Mouse (Mus musculus) heart, postnatal 10 days (tissue): ENCODE data around the gene Guf1. TPM values are rescaled to one million over a fixed set of nuclear protein-coding genes. Genes with fewer than 3 reads are reported as not detected.

Source experiments
- DNase-seq, 2 experiments: peaks; one replicate each; pipeline ENCODE4 v3.0.0; 2021
- intact Hi-C: fragments of 180-260 bp; cut with DNase I; formaldehyde crosslinking; loops from one replicate; pipeline ENCODE4 v1.15.1; 2025
- total RNA-seq, 2 experiments: library from RNA; stranded (reverse); gene quantifications; 2 replicates each; pipeline ENCODE4 v1.2.3; 2021

The Guf1 gene
- total RNA-seq, result 10 to 100 TPM; 30.3 to 30.6 TPM

DNA sequence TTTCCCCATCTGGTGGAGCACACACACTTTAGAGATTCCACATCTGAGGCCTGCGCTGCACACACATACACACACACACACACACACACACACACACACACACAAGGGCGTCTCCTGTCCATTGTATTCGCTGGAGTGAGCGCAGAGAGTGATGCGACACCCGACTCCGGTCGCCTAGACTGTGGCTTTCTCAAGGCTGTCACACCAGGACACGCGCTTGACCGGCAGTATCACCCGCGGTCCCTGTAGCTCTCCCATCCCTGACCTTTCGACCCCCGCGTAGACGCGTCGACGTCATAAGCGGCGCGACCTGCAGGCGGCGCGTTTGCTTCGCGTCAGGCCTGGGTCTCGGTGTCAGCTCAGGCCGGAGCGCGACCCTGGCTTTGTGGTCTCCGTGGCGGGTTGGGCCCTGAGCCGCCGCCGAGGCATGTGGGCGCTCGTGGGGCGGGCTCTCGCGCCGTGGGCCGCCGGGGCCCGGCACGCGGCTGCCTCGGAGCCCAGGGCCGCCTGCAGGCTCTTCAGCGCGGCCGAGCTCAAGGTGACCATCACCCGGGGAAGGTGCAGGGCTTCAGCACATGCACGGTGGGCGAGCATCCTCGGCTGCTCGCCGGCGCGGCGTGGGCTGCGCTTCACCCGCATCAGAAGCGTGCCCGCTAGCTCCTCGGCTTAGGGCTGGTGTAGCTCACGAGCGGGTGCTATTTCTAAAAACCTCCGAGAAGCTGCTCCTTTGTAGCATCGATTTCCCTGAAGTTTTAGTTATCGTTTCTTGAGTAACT, at the start of gene Guf1:
TSS of gene Guf1 (plus strand) at position 296 of the 776 bp plus-strand sequence.
- peak; percentile 97 to 99 for DNase-seq
- intact Hi-C loops, result loop anchor here (5.0 kb wide), 1 partner anchor 35 kb away; the partner anchor contains the start of gene Gnpda2

- DNase-seq, result no peak
- intact Hi-C loops, result no loop called here
Observed at GRCm38 (mm10) chr5:69507045-69507444, 49.7 kb upstream of the Guf1 start.

DNA sequence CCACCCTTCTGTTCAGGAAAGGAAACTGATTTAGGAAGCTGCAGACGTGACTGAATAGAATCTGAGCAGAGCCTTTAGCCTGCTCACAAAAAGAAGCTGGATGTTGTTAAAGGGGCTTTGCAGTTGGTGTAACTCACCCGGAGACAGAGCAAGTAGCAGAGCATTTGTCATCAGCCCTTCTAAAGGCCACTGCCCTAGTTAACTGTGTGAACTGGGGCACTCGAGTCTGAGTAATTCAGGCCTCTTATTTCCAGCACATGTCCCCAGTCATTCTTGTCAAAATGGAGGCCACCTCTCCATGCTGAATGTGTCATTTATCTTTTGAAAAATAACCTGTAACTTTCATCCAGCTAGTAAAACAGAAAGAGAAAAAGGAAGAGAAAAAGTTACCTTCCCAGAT, 45.1 kb upstream of the Guf1 start:
- DNase-seq, result no peak
- intact Hi-C loops, result no loop called here

DNA sequence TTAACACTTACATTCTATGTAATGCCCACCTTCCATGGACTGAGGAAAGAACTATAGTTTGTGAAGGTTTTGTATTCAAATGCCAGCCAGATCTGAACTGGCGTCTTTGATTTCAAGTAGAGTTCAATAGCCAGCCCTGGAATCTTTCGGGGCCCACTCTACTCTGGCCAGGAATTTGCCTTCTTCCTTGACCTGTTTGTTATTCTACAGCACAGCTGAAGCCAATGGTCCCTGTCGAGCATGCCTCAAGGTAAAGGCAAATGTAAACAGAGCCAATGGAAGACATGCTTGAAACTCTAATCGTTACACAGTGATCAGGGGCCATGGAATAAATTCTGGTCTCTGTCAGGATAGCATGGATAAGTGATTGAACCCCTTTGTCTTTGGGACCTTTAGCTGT, 44.5 kb upstream of the Guf1 start:
- intact Hi-C loops, result no loop called here
- no peak for DNase-seq

DNA sequence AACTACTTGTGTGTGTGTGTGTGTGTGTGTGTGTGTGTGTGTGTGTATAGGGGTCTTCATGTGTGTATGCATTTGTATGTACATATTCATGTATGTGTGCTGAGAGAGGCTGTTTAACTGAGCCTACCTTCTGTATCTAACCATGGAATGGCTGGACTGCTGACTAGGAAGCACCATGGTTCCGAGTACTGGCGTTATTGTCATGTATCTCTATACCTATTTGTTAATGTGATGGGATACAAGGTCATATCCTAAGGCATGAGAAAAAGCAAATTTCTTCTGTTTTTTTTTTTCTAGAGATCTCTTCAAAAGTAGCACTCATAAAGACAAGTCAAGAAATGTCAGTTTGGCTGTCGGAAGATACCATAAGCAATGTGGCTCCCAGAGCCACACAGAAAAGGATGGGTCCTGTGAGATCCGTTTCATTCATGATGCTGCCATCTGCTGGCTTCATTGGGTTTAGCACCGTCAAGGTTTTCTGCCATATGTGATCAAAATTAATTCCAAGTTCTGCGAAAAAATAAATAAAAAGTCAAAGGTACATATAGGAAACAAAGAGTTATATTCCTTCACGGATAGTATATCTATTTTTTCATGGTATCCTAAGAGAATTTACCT, 36.0 kb upstream of the Guf1 start:
- intact Hi-C loops, result loop anchor here (2.0 to 10.0 kb wide), 3 partner anchors 178 to 1396 kb away; partner anchors contain the start of gene Kctd8
- DNase-seq, result peak in 1 of 2 experiments; percentile 60

DNA sequence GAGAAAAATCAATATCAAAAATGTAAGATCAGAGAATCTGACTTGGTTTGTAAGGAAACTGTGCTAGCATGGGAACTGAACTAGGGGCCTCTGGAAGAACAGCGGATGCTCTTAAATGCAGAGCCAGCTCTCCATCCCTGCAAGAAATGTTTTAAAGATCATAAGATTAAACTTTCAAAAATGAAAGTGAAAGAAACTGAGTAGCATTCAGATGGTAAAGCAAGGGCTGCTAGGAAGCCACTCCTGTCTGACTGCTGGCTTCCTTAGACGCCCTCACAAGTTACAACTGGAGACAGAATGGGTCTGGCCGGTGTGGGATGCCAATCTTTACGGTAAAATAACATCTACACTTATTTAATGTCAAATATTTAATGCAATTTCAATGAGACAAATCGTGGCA, 34.7 kb upstream of the Guf1 start:
- DNase-seq, result no peak
- intact Hi-C loops, result loop anchor here (5.0 to 10.0 kb wide), 2 partner anchors 180 to 1397 kb away; partner anchors contain the start of gene Kctd8

DNA sequence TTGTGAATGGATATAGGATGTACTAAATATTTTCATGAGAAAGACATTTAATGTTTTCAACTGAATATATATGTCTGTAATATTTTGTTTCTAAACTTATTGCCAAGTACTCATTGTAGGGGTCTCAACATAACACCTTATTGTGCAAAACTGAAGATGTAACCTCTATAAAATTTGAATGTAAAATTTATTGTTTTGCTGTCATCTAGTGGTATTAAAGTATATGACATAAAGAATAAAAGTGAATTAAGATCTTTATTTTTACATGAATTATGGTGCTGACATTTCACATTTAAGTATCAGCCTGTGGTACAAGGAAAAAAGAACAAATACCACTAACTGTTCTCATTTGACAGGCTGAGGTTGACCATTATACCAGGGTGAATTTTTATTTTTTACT, 32.8 kb upstream of the Guf1 start:
- intact Hi-C loops, result loop anchor here (5.0 to 10.0 kb wide), 2 partner anchors 182 to 1399 kb away; partner anchors contain the start of gene Kctd8
- no peak for DNase-seq

DNA sequence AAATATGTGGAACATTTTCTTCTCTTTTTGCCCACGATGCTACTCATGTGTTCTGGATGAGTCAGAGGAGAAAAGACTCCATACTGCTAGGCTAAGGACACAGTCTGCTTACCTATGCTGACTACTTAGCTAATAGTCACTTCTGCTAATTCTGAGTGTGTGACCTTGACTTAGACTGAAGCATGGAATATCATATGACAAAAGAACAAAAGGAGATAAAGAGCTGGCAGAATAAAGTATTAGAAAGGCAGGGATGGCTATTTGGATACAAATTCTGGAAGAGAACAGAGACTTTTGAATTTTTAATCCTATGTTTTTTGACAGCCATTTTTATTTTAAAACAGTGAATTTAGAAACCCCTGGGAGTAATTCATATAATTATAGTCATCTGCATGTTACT, 15.0 kb upstream of the Guf1 start:
- no peak for DNase-seq
- intact Hi-C loops, result no loop called here

GRCm38 (mm10) chr5:69542489-69542888, 14.2 kb upstream of the Guf1 start, which contains the start of gene Yipf7:
TSS of gene Yipf7 (minus strand) at chr5:69542648.
- DNase-seq, result peak; percentile 49 to 63
- intact Hi-C loops, result no loop called here

DNA sequence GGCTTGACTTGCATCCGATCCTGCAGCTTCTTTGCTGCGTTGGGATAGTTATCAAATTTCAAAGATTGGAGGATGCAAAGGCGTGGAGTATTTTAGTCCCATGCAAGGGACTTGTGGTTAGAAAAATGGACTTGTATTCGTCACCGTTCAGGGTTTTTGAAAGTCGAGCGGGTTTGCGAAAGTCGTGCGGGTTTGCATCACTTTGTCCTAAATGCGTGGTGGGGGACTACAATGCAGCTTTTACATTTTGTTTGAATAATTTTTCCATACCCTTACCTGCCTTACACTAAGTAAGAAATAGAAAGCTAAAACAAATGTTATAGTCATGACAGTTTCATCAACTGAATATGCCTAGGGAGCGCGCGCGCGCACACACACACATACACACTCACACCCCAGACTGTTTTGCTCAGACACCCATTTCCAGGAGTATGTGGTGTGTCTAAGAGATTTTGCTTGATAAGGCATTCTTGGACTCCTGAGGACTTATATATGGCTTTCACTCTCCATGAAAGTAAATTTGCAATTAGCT, 747 bp downstream of the Guf1 start:
- intact Hi-C loops, result loop anchor here (5.0 kb wide), 1 partner anchor 35 kb away; the partner anchor contains the start of gene Gnpda2
- no peak for DNase-seq

DNA sequence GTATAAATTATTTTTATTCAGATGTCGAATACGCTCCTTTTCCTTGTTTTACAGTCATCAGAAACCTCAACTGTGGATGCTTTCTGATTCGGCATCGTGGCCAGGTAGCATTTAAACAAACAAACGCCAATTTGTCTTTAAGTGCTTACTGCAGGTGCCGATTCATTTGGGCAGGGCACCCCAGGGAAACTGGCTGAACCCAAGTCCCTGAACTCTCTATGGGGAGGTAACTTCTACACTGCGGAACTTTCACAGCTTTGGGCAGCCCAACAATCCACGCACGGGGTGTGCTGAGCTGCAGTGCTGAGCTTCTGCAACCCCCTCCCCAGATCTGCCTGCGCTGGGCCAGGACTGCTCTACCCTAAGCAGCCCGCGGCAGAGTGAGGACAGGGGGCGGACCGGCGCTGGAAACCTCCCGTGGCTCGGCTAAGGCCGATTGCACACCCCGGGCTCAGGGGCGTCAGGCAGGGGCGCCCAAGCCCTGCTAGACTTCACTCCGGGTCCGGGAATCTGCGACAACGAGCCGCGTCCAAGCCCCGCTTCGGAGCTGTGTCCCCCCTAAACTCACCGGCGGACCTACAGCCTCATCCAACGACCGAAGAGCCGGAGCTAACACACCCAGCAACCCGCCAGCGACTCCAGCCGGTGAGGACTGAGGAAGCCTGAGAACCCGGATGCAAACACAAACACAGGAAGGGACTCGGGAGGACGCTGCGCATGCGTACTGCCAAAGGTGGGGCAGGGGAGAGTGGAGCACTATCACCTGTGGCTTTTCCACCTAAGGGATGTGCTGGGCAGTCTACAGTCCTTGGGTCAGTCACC, 35.1 kb downstream of the Guf1 start, which contains the start of gene Gnpda2:
TSS of gene Gnpda2 (minus strand) at position 701 of the 822 bp plus-strand sequence.
- intact Hi-C loops, result loop anchor here (5.0 kb wide), 1 partner anchor 35 kb away; the partner anchor contains the start of gene Guf1
- peak; percentile 90 to 92 for DNase-seq

DNA sequence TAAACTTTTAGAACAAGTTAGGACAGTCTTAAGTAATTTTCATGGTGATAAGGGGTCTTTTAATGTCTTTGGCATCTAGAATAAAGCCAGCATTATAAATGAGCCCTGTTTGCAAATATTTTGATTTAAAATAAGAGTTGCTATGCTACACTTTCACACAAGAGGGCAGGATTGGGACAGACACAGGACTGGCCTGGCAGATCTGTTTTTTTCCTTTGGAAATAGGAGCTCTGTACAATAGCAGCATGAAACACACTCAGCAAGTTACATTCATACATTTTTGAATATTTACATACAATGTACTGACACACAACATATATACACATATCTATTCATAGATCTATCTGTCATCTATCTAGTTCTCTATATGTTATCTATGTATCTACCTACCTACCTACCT, 44.3 kb downstream of the Guf1 start:
- intact Hi-C loops, result no loop called here

GRCm38 (mm10) chr5:69613209-69613796, 56.6 kb downstream of the Guf1 start:
- peak in 1 of 2 experiments; percentile 24 for DNase-seq
- intact Hi-C loops, result loop anchor here (5.0 kb wide), 1 partner anchor 234 kb away; no protein-coding TSS in a partner anchor

More for the DNA sequence above, 44.3 kb downstream of the Guf1 start:
- DNase-seq, result peak in 1 of 2 experiments; percentile 4

DNA sequence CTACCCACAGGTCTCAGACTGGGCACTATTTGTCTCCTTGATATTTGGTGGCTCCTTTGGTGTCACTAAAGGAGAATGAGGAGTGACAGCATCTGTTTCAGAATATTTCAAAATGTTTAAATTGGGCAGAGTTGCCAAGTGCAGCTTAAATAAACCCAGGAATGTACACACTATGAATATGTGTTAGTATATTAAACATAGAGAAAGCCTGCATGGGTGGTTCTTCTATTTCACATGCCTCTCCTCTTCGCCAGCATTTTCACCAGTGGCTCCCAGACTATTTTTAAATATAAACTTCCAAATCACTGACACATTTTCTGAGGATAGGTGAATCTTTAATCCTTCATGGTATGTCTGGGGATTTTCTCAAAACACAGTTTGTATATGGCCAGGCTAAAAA, 64.2 kb downstream of the Guf1 start:
- intact Hi-C loops, result no loop called here
- no peak for DNase-seq

Other genes starting within 250 kb of the Guf1 start
- under 1 TPM; 0.42 to 0.60 TPM for gene Kctd8, start 215.2 kb upstream of the Guf1 start, total RNA-seq
- 100 to 1,000 TPM; 135 to 137 TPM for gene Yipf7, start 14.3 kb upstream of the Guf1 start, total RNA-seq
- 10 to 100 TPM; 14.6 to 19.1 TPM for gene Gnpda2, start 35.4 kb downstream of the Guf1 start, total RNA-seq